Mouse (Mus musculus) stomach, embryonic 16.5 days (tissue): ENCODE results near the gene Jup. TPM values are rescaled to one million over a fixed set of nuclear protein-coding genes. Genes with fewer than 3 reads are reported as not detected.
"Not testable (repeated sequence)": the region's sequence is repeated elsewhere in the genome, so short reads cannot be mapped to it uniquely, and the experiment has no call there.

Source experiments
- ATAC-seq: fragments of 200-750 bp; cut with Nextera tagmentation; 2 replicates; pipeline ENCODE4 v1.8.0; 2017; ENCODE audit warnings: moderate number of reproducible peaks, moderate TSS enrichment; ENCODE audit not compliant: insufficient read depth, low FRiP score
- H3K27ac ChIP-seq: fragments of 300-500 bp; sonication (generic); 2 replicates; pipeline ENCODE4 v1.5.1; 2014; ENCODE audit warnings: low read length
- H3K27me3 ChIP-seq: fragments of 300-500 bp; sonication (generic); 2 replicates; pipeline ENCODE4 v1.6.1; 2014; ENCODE audit warnings: low read length, control low read depth, mixed read lengths; ENCODE audit not compliant: control insufficient read depth, insufficient read depth
- H3K36me3 ChIP-seq: fragments of 300-500 bp; sonication (generic); 2 replicates; pipeline ENCODE4 v1.6.1; 2014; ENCODE audit warnings: low read length; ENCODE audit not compliant: control insufficient read depth, insufficient read depth
- H3K4me1 ChIP-seq: fragments of 300-500 bp; sonication (generic); 2 replicates; pipeline ENCODE4 v1.6.1; 2014; ENCODE audit warnings: low read length, control low read depth, mixed read lengths; ENCODE audit not compliant: control insufficient read depth, insufficient read depth
- H3K4me2 ChIP-seq: fragments of 300-500 bp; sonication (generic); 2 replicates; pipeline ENCODE4 v1.6.1; 2014; ENCODE audit warnings: low read depth, low read length, mixed read lengths
- H3K4me3 ChIP-seq: fragments of 300-500 bp; sonication (generic); replicated peaks from 2 replicates; pipeline ENCODE4 v1.5.1; 2014; ENCODE audit warnings: mild to moderate bottlenecking, low read length
- H3K9ac ChIP-seq: fragments of 300-500 bp; sonication (generic); 2 replicates; pipeline ENCODE4 v1.6.1; 2014; ENCODE audit warnings: low read length
- H3K9me3 ChIP-seq: fragments of 300-500 bp; sonication (generic); replicated peaks from 2 replicates; pipeline ENCODE4 v1.6.1; 2016; ENCODE audit warnings: low read length, control low read depth; ENCODE audit not compliant: control insufficient read depth
- WGBS: fragments of 180-500 bp; shearing (Covaris S2); extraction: QIAGEN DNeasy Blood & Tissue Kit; methylation state at CpG from one replicate; pipeline ENCODE4 v1.1.7; 2014; 5-methylcytosine and 5-hydroxymethylcytosine counted together
- polyA plus RNA-seq: library from polyadenylated mRNA; unstranded; fragments of >200 nt; fragmentation: Nextera tagmentation; extraction: Ambion mirVana; gene quantifications from 2 replicates; pipeline ENCODE4 v1.2.1, GENCODE M21; 2015

The Jup gene
- polyA plus RNA-seq, 1 experiment from 2014 or later = 247 TPM

DNA sequence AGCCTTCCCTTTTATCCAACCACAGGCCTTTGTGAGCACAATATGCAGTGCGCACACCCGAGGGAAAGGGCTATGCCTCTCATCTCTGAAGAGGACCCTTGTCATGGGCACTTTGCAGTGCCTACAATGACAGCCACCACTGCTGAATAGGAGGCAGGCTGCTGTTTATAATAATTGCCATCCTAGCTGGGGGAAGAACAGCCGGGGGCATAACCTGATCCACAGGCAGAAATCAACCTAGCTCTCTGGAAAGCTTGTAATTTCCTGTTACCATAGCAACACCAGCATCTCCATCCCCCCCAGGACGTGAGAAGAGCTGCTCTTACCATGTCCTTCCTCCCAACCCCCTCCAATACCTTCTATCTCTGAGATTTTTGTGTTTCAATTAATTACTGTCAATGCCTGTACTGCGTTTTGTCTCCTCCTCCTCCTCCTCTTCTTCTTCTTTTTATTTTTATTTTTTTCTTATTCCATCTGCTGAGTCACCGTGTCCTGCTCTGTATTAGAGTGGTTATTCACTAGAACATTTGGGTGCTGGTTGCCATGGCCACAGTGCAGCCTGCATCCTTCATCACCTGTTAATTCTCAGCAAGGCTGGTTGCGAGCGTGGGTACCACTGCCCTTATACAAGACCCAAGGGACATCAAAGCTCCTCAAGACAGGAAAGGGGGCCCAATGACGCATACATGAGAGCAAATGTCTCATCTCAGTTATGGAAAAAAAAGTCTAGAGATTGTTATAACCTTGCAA, 64.6 kb downstream of the Jup start:
- no peak for ATAC-seq
- Histone ChIP-seq H3K36me3 (no peaks in the 10 kb centered on the region), H3K4me3 (no peak overlapping the region), H3K27me3 (no peaks in the 10 kb centered on the region), H3K27ac (no peak overlapping the region), H3K9me3 (no peaks in the 10 kb centered on the region), H3K9ac (no peak overlapping the region), H3K4me2 (no peak overlapping the region), H3K4me1 (no peaks in the 10 kb centered on the region; the same call in 1 of the 2 replicates)
- WGBS = 55% methylated on average over 9 of the region's 9 CpGs

DNA sequence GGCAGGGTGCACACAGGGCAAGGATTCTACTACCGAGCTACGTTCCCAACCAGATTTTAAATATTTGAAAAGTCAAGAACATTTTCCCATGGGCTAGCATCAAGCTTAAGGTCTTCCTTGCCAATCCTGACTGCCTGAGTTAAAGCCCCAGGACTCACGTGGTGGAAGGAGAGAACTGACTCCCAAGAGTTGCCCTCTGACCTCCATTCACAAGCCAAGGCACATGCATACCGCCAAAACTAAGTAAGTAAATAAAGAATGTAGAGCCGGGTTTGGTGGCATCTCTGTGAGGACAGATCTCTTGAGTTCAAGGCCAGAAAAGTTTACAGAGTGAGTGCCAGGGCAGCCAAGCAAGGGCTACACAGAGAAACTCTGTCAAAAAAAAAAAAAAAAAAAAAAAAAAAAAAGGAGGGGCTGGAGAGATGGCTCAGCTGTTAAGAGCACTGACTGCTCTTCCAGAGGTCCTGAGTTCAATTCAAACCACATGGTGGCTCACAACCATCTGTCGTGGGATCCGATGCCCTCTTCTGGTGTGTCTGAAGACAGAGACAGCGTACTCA, 66.7 kb downstream of the Jup start:
- not testable (repeated sequence) for ATAC-seq, H3K27me3 ChIP-seq, H3K4me2 ChIP-seq, H3K27ac ChIP-seq, H3K9ac ChIP-seq, H3K9me3 ChIP-seq, H3K4me3 ChIP-seq, H3K4me1 ChIP-seq, H3K36me3 ChIP-seq
- 47% methylated on average over 8 of the region's 8 CpGs for WGBS

DNA sequence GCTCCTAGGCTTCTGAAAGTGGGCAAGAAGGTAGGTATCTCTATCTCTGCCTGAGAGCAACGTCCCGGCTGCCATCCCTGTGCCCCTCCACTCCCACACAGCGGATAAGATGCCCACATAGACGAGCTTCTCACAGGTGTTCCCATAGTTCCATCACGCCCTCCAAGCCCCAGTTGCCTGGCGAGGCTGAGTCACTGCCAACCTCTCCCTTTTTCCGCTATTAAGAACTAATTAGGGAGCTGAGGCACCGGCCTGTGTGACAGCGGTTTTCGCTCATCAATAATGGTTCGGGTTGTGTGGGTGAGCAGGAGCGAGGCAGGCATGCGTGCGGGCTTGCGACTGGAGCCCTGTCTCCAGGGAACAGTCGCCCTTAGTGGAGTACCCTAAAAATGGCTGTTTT, 67.3 kb downstream of the Jup start:
- WGBS = 49% methylated on average over 16 of the region's 16 CpGs
- H3K4me3 ChIP-seq = no peak overlapping the region
- H3K27ac ChIP-seq = no peak overlapping the region
- ATAC-seq = no peak
- H3K36me3 ChIP-seq = no peaks in the 10 kb centered on the region
- H3K9ac ChIP-seq = no peak overlapping the region
- H3K4me1 ChIP-seq = no peaks in the 10 kb centered on the region
- H3K27me3 ChIP-seq = no peaks in the 10 kb centered on the region
- no peaks in the 10 kb centered on the region for H3K9me3 ChIP-seq
- H3K4me2 ChIP-seq = no peak overlapping the region

DNA sequence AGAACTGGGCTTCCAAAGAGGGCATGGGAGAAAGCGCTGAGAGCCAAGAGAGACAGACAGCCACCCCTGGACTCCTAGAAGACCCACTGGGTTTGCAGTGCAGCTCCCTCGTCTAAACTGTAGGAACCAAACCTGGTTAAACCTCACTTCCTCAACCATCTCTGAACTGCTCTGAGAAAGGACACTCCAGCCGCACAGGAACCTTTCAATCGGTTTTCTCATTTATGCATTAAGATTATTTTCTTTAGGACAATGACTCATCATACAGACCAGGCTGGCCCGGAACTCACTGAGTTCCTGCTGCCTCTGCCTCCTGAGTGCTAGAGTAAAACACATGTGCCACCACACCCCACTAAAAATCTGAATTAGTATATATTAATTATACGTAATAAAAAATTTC, 69.8 kb downstream of the Jup start:
- H3K27ac ChIP-seq = no peak overlapping the region
- no peak for ATAC-seq
- no peak overlapping the region for H3K9ac ChIP-seq
- 79% methylated on average over 6 of the region's 6 CpGs for WGBS
- H3K9me3 ChIP-seq = no peaks in the 10 kb centered on the region
- no peak overlapping the region for H3K4me2 ChIP-seq
- H3K4me1 ChIP-seq = no peaks in the 10 kb centered on the region
- H3K4me3 ChIP-seq = no peak overlapping the region
- no peaks in the 10 kb centered on the region for H3K36me3 ChIP-seq
- no peaks in the 10 kb centered on the region for H3K27me3 ChIP-seq

DNA sequence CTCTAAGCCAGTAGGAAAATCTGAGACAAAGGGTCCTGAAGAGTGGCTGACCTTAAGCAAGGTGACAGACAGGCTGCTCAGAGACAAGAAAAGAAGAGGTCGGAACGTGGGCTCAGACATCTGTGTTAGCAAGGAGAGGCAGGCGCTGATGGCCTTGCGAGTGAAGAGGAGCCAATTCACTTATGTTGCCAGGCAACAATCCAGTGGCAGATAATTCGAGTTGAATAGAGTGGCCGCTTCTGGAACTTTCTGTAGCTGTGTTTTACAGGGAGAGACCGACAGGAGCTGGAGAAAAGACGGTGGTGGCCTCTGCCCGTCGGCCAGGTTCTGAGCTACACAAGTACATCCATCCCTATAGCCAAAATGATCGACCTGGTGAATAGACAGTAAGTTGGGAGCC, 70.2 kb downstream of the Jup start:
- H3K9ac ChIP-seq = no peak overlapping the region
- H3K4me2 ChIP-seq = no peak overlapping the region
- ATAC-seq = no peak
- H3K27ac ChIP-seq = no peak overlapping the region
- no peak overlapping the region for H3K4me3 ChIP-seq
- no peaks in the 10 kb centered on the region for H3K4me1 ChIP-seq
- H3K9me3 ChIP-seq = no peaks in the 10 kb centered on the region
- H3K27me3 ChIP-seq = no peaks in the 10 kb centered on the region
- H3K36me3 ChIP-seq = peaks cover 3% of the 10 kb centered on the region; the same call in 1 of the 2 replicates
- WGBS = 74% methylated on average over 11 of the region's 11 CpGs

DNA sequence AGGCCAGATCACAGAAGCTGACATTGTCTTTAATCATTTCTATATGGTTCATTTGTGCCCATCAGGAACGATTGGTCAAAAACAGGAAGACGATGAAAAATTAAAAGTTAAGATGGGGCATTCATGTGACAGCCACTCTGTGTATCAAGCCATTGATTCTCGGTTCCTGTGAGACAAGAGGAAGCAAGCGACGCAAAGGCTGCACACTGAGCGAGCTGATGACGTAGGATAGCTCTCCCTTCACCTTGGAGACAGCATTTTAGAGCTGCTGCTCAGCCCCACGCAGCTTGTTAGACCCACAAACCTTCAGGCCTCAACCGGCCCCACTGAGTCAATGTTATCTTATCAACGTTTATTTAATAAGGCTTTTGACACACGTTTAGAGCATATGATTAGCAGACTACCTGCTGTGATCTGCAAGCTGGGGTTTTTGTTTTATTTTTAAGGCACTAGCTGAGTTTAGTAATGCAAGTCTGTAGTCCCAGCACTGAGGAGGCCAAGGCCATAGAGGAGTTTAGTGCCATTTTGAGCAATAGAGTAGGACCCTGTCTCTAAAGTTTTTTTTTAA, 72.4 kb downstream of the Jup start:
- Histone ChIP-seq H3K27me3 (no peaks in the 10 kb centered on the region), H3K4me3 (no peak overlapping the region), H3K4me1 (peaks cover 3% of the 10 kb centered on the region; the same call in 1 of the 2 replicates), H3K27ac (no peak overlapping the region), H3K36me3 (peaks cover 14% of the 10 kb centered on the region), H3K9ac (no peak overlapping the region), H3K4me2 (no peak overlapping the region), H3K9me3 (no peaks in the 10 kb centered on the region)
- 60% methylated on average over 11 of the region's 11 CpGs for WGBS
- no peak for ATAC-seq

DNA sequence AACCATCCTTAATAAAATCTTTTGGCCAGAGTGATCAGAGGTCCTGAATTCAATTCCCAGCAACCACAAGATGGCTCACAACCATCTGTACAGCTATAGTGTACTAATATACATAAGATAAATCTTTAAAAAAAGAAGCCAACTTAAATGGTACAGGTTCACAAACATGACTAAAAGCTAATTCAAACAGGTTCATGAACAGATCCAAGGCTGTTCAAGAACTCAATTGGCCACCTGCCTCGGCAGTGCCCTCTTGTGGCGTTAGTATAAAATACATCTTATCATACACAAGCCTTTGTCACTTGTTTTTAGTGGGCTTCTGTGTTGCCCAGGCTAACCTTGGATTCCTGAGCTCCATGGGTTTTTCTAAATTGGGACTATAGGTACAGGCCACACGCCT, 74.0 kb downstream of the Jup start:
- no peak overlapping the region for H3K9ac ChIP-seq
- ATAC-seq = no peak
- no peak overlapping the region for H3K27ac ChIP-seq
- H3K27me3 ChIP-seq = no peaks in the 10 kb centered on the region
- H3K9me3 ChIP-seq = no peaks in the 10 kb centered on the region
- WGBS = 22% methylated on average over 3 of the region's 3 CpGs
- no peak overlapping the region for H3K4me2 ChIP-seq
- no peak overlapping the region for H3K4me3 ChIP-seq
- peaks cover 3% of the 10 kb centered on the region for H3K4me1 ChIP-seq
- peaks cover 14% of the 10 kb centered on the region for H3K36me3 ChIP-seq

DNA sequence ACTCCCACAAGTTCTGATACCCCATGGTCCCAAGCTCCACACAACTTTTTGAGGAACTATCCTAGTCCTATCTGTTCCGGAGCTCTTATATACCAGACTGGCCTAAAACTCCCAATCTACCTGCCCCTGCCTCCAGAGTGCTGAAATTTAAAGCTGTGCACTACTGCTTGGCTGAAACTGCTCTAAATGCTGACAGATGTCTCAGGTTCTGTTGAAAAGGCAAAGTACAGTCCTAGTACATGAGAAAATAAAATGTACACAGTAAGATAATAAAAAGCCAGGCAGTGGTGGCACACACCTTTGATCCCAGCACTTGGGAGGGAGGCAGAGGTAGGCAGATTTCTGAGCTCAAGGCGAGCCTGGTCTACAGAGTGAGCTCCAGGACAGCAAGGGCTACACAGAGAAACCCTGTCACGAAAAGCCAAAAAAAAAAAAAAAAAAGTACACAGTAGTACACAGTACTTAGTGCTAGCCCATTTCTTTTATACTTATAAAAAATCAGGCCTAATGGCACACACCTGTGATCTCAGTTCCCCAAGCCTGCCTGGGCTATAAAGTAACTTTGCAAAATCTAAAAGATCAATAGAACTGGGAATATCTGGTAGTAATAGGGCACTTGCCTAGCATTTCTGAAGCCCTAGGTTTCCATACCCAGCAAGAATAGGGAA, 74.8 kb downstream of the Jup start:
- no peaks in the 10 kb centered on the region for H3K9me3 ChIP-seq
- no peak overlapping the region for H3K4me3 ChIP-seq
- peaks cover 14% of the 10 kb centered on the region for H3K36me3 ChIP-seq
- H3K27ac ChIP-seq = no peak overlapping the region
- no peaks in the 10 kb centered on the region for H3K27me3 ChIP-seq
- H3K4me1 ChIP-seq = peaks cover 3% of the 10 kb centered on the region
- H3K4me2 ChIP-seq = no peak overlapping the region
- H3K9ac ChIP-seq = no peak overlapping the region
- WGBS = 72% methylated on average over 3 of the region's 3 CpGs
- no peak for ATAC-seq
